Mouse (Mus musculus) liver, embryonic 14.5 days (tissue): ENCODE results near the gene B3gat2. TPM values are rescaled to one million over a fixed set of nuclear protein-coding genes. Genes with fewer than 3 reads are reported as not detected.

ENCODE experiments used
- ATAC-seq: fragments of 200-750 bp; cut with Nextera tagmentation; 2 replicates; pipeline ENCODE4 v1.8.0; 2017; ENCODE audit warnings: moderate number of reproducible peaks, mild to moderate bottlenecking, moderate library complexity; ENCODE audit not compliant: insufficient read depth
- DNase-seq, 3 experiments: peaks; one replicate each; pipeline ENCODE4 v3.0.0-alpha.2; 2012 to 2013; ENCODE audit warnings: low read depth in 3 of 3, low spot score in 3 of 3
- H3K27ac ChIP-seq: fragments of 300-500 bp; sonication (generic); 2 replicates; pipeline ENCODE4 v1.5.1; 2014; ENCODE audit warnings: moderate library complexity, mild to moderate bottlenecking, control low read depth, inconsistent platforms
- H3K27me3 ChIP-seq: fragments of 300-500 bp; sonication (generic); 2 replicates; pipeline ENCODE4 v1.6.1; 2014; ENCODE audit warnings: mild to moderate bottlenecking, low read length, moderate library complexity; ENCODE audit not compliant: control insufficient read depth, insufficient read depth
- H3K36me3 ChIP-seq: fragments of 300-500 bp; sonication (generic); replicated peaks from 2 replicates; pipeline ENCODE4 v1.6.1; 2014; ENCODE audit warnings: low read depth; ENCODE audit not compliant: control insufficient read depth, insufficient read depth
- H3K4me1 ChIP-seq, 2 experiments: fragments of 200-500 bp in 1 of 2; fragments of 300-500 bp in 1 of 2; sonication (generic) in 1 of 2; replicated peaks; 2 replicates each; pipeline ENCODE4 v1.6.1; 2012 to 2014; ENCODE audit warnings: antibody characterized with exemption in 1 of 2, inconsistent platforms in 1 of 2, low read length in 1 of 2; ENCODE audit not compliant: control insufficient read depth in 2 of 2, insufficient read depth in 2 of 2
- H3K4me2 ChIP-seq: fragments of 300-500 bp; sonication (generic); 2 replicates; pipeline ENCODE4 v1.6.1; 2014; ENCODE audit warnings: low read depth, mild to moderate bottlenecking, control low read depth, moderate library complexity
- H3K4me3 ChIP-seq, 2 experiments: fragments of 200-500 bp in 1 of 2; fragments of 300-500 bp in 1 of 2; sonication (generic) in 1 of 2; 2 replicates each; pipeline ENCODE4 v1.5.1; 2012 to 2014; ENCODE audit warnings: low read depth in 2 of 2, low read length in 2 of 2, mild to moderate bottlenecking in 2 of 2, control low read depth in 1 of 2, inconsistent platforms in 1 of 2, moderate library complexity in 1 of 2; ENCODE audit not compliant: insufficient read depth in 1 of 2
- H3K9ac ChIP-seq: fragments of 300-500 bp; sonication (generic); replicated peaks from 2 replicates; pipeline ENCODE4 v1.6.1; 2014; ENCODE audit warnings: mild to moderate bottlenecking, control low read depth, moderate library complexity
- H3K9me3 ChIP-seq: fragments of 300-500 bp; sonication (generic); 2 replicates; pipeline ENCODE4 v1.6.1; 2016; ENCODE audit warnings: low read length, mixed read lengths; ENCODE audit not compliant: control insufficient read depth
- CTCF ChIP-seq: IDR thresholded peaks from 2 replicates; pipeline ENCODE4 v1.5.1; 2016; ENCODE audit warnings: antibody characterized with exemption, low read depth, control low read depth
- EP300 ChIP-seq: IDR thresholded peaks from 2 replicates; pipeline ENCODE4 v1.6.1; 2016; ENCODE audit warnings: antibody characterized with exemption, low read depth
- WGBS: fragments of 180-500 bp; shearing (Covaris S2); extraction: QIAGEN DNeasy Blood & Tissue Kit; methylation state at CpG from one replicate; pipeline ENCODE4 v1.1.7; 2014; ENCODE audit not compliant: insufficient replicate concordance; 5-methylcytosine and 5-hydroxymethylcytosine counted together
- polyA plus RNA-seq, 2 experiments: library from polyadenylated mRNA; depleted of rRNA in 1 of 2; stranded (reverse) in 1 of 2; unstranded in 1 of 2; fragments of >200 nt; fragmentation: Nextera tagmentation in 1 of 2; extraction: Ambion mirVana in 1 of 2; gene quantifications; 2 replicates each; pipeline versions ENCODE4 v1.2.1 to v1.2.3; 2012 to 2014

The B3gat2 gene
- polyA plus RNA-seq, 2 experiments: 0.02 to 0.25 TPM

DNA sequence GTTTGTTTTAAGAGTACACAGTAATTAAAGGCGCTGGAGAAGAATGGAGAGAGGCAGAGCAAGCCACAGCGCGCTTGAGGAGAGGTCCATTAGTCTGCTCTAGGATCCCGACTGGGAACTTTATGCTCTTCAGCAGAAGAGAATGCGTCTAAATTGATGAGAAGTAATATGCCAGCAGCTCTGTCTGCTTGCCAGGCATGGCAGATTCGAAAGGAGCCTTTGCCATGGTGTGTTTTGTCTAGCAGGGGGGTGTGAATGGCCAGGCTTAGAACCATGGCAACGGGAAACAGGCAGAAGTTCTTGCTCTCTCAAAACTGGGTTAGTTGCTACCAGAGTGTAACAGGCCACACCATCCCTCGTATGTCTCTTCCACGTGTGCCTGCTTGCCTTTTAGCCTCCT is 73.3 kb downstream of the B3gat2 start:
- no peak overlapping the region for H3K27ac ChIP-seq
- no peak overlapping the region for H3K4me2 ChIP-seq
- no peak for ATAC-seq
- WGBS: 62% methylated on average over 9 of the region's 9 CpGs
- no peaks in the 10 kb centered on the region for H3K9me3 ChIP-seq
- H3K9ac ChIP-seq: no peak overlapping the region
- DNase-seq: no peak
- no peak for TF ChIP-seq EP300
- TF ChIP-seq CTCF: no peak
- no peaks in the 10 kb centered on the region for H3K36me3 ChIP-seq
- no peaks in the 10 kb centered on the region for H3K4me1 ChIP-seq
- no peak overlapping the region for H3K4me3 ChIP-seq
- no peaks in the 10 kb centered on the region for H3K27me3 ChIP-seq

DNA sequence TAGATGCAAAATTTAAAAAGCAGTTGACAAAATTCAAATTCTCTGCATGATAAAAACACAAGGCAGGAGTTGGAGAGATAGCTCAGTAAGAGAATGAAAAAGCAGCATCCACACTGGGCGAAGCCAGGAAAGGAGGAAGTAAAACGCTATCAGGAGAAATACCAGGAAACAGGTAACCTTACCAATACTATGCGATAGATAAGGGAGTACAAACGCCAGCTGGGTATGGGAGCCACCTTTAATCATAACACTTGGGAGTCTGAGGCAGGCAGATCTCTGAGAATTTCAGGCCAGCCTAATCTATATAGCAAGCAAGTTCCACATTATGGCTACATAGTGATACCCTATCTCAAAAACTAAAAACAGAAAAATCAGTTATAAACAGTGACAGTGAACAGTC is 75.1 kb downstream of the B3gat2 start:
- no peak for TF ChIP-seq CTCF
- no peak for TF ChIP-seq EP300

DNA sequence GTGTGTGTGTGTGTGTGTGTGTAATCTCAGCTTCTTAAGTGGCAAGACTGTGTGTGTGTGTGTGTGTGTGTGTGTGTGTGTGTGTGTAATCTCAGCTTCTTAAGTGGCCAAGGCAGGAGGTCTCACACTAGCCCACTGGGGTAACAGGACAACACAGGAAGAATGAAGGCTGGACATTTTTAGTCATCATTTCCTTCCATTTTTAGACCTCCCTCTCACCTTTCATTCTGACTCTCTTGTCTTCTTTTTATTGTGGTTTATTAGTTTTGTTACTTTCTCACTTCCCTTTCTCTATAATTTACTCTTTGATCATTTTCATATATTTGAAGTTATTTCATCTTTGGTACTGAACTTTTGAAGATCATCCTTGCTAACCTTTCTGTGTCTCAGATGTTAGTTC is 79.4 kb downstream of the B3gat2 start:
- TF ChIP-seq CTCF (no peak), EP300 (no peak)
- Histone ChIP-seq H3K4me2 (no peak overlapping the region), H3K27ac (no peak overlapping the region), H3K36me3 (no peaks in the 10 kb centered on the region), H3K4me1 (no peaks in the 10 kb centered on the region), H3K9ac (no peak overlapping the region), H3K27me3 (no peaks in the 10 kb centered on the region), H3K9me3 (no peaks in the 10 kb centered on the region), H3K4me3 (no peak overlapping the region)
- ATAC-seq (no peak), DNase-seq (no peak)

More for the DNA sequence above, 75.1 kb downstream of the B3gat2 start:
- no peak overlapping the region for H3K4me3 ChIP-seq
- H3K4me2 ChIP-seq: no peak overlapping the region
- H3K4me1 ChIP-seq: no peaks in the 10 kb centered on the region
- H3K27me3 ChIP-seq: no peaks in the 10 kb centered on the region
- ATAC-seq: no peak
- H3K9me3 ChIP-seq: no peaks in the 10 kb centered on the region
- no peak overlapping the region for H3K27ac ChIP-seq
- no peak overlapping the region for H3K9ac ChIP-seq
- no peaks in the 10 kb centered on the region for H3K36me3 ChIP-seq
- WGBS: 16% methylated on average over 4 of the region's 4 CpGs
- no peak for DNase-seq

DNA sequence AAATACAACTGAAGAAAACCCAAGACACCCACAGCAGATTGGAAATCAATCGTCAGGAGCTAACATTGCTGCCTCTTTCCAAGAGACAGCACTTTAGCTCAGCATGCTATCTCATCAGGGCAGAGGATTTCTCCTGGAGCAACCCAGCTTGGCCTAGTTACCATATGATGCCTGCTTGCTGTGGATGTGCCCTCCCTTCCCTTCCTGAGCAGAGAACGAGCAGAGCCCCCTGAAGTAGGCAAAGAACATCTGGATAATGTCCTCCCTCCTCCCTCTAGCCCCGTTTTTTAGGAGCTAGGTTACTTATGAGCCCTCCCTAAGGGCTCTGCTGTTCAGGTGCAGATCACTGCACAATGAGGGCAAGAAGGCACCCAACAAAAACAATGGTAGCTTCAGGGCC is 81.1 kb downstream of the B3gat2 start:
- no peak overlapping the region for H3K4me3 ChIP-seq
- H3K4me1 ChIP-seq: no peaks in the 10 kb centered on the region
- no peak overlapping the region for H3K9ac ChIP-seq
- no peaks in the 10 kb centered on the region for H3K9me3 ChIP-seq
- ATAC-seq (no peak), DNase-seq (no peak)
- 69% methylated on average over 3 of the region's 3 CpGs for WGBS
- H3K27me3 ChIP-seq: no peaks in the 10 kb centered on the region
- no peak overlapping the region for H3K4me2 ChIP-seq
- no peak for TF ChIP-seq EP300
- no peak for TF ChIP-seq CTCF
- no peak overlapping the region for H3K27ac ChIP-seq
- peaks cover 2% of the 10 kb centered on the region; the same call in 1 of the 2 replicates for H3K36me3 ChIP-seq

DNA sequence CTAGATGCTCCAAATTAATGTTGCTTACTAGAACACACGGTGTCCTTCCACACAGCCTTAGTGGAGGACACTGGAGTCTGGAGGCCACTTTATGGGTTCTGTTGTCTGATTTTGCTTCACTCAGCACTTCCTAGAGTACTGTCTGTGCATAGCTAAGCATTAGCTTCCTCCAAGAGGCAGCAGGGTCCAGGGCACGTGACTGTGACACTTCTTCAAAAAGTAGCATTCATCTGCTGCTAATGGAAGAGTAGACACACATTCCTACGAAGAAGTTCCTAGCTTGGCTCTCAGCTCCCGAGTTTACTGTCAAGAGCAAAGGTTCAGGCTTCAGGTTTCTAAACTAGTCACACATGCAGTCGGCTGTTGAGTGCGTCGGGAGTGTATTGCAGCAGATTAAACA is 82.2 kb downstream of the B3gat2 start:
- ATAC-seq: no peak
- no peak for DNase-seq
- no peak overlapping the region for H3K4me2 ChIP-seq

DNA sequence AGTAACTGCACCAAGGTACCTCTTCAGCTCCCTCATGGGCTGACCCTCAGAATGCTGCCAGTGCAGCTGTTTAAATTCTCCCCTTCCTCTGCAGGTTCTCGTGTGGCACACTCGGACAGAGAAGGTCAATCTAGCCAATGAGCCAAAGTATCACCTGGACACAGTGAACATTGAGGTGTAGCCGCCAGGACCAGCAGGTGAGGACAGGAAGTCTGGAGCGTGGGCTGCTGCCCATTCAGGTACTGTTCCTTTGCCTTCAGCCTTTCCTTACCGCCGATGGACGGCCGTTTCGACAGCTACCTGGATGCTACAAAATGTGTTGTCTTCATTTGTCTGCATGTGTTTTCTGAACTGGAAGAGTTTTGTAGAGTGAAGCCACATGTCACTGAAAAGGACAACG is 83.5 kb downstream of the B3gat2 start:
- Histone ChIP-seq H3K36me3 (peaks cover 4% of the 10 kb centered on the region; the same call in 1 of the 2 replicates), H3K4me3 (no peak overlapping the region), H3K4me1 (no peaks in the 10 kb centered on the region), H3K9ac (no peak overlapping the region), H3K9me3 (no peaks in the 10 kb centered on the region), H3K27ac (no peak overlapping the region), H3K27me3 (no peaks in the 10 kb centered on the region), H3K4me2 (no peak overlapping the region)
- no peak for ATAC-seq
- 91% methylated on average over 10 of the region's 10 CpGs for WGBS
- no peak for DNase-seq
- TF ChIP-seq CTCF (no peak), EP300 (no peak)

More for the DNA sequence above, 82.2 kb downstream of the B3gat2 start:
- no peaks in the 10 kb centered on the region for H3K4me1 ChIP-seq
- TF ChIP-seq EP300 (no peak), CTCF (no peak)
- peaks cover 4% of the 10 kb centered on the region; the same call in 1 of the 2 replicates for H3K36me3 ChIP-seq
- H3K9me3 ChIP-seq: no peaks in the 10 kb centered on the region
- no peak overlapping the region for H3K4me3 ChIP-seq
- H3K27me3 ChIP-seq: no peaks in the 10 kb centered on the region
- WGBS: 83% methylated on average over 7 of the region's 7 CpGs
- no peak overlapping the region for H3K9ac ChIP-seq
- H3K27ac ChIP-seq: no peak overlapping the region
